Mouse (Mus musculus): Measurements from ENCODE around the gene Tcf20.

DNA sequence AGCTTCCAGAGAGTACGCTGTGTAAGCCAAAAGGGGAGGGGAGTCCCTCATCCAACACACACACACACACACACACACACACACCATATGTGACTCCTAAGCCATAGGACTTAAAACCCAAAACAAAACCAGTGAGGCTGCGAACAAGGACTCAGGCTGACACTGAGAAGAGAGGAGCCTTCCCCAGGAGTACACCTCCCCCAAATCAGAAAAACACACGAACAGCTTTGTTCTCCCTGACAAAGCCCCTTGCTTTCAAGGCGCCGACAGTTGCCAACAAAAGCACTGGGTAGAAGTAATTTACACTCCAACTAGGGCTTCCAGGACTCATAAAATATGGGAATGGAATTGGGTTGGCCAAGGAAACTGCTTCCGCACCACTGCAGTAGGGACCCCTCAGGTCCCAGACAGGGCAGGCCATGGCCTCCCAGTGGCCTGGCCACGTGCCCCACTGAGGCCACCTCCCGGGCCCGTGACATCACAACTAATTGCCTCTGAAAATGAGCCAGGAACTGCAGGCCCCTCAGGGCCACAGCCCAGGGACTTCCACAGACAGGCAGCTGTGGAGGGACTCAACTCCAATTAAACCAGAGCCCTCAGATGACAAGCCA, 4.2 kb downstream of the Tcf20 start:
- TF ChIP-seq GATA1 (IDR thresholded peaks at IDR 0.05; ENCODE audit: borderline replicate concordance, low read length) = no peak
- TF ChIP-seq FLI1 (IDR thresholded peaks at IDR 0.05; ENCODE audit: low read length) = no peak
